20 mouse cellular contexts compared by ENCODE assay signal in the genomic region with DNA sequence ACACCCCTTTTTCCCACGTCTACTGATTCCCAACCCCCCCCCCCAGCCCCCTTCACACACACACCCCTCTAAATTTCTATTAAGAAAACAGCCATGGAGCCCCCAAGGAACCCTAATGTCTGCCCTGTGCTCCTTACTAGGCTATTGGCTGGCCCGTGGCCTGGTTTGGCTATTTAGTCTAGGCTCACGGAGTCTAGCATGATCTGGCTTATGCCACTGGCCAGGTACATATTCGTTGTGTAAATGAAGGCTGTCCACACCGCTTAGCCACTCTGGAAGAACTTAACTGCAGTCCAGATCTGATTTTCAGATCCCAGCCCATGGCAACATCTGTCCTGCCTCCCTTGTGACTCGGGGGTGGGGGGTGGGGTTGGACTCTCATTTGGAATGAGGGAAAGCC. TPM values are rescaled to one million over a fixed set of nuclear protein-coding genes. Genes with fewer than 3 reads are reported as not detected.
DNase-seq lines count a peak whose midpoint lies in the region; ATAC-seq lines count a peak whose summit lies in the region.
"Had no signal": no experiment of that assay in that cellular context is flagged by ENCODE, and none has a peak within 500 bp of the region (broad histone marks: within the 10 kb centered on the region; RNA-seq: fewer than 3 reads in every experiment).

No protein-coding gene starts in this region.

- H3K4me1 ChIP-seq in embryonic facial prominence, embryonic 10.5 days: peaks cover 39% of the 10 kb centered on the region
- peaks cover 39% of the 10 kb centered on the region for H3K4me1 ChIP-seq in limb, embryonic 12.5 days (replicated peaks)

- no peak for ATAC-seq in limb, embryonic 12.5 days (ENCODE audit: insufficient number of reproducible peaks, insufficient read depth, low FRiP score, low TSS enrichment, low read depth)

- no peaks in the 10 kb centered on the region for H3K9me3 ChIP-seq in embryonic facial prominence, embryonic 10.5 days
- no peaks in the 10 kb centered on the region for H3K9me3 ChIP-seq in limb, embryonic 12.5 days
- H3K9me3 ChIP-seq: neural tube, embryonic 13.5 days had no signal

- no peak overlapping the region for H3K9ac ChIP-seq in limb, embryonic 12.5 days (replicated peaks)

- H3K27me3 ChIP-seq in embryonic facial prominence, embryonic 10.5 days (replicated peaks; ENCODE audit: low read depth, poor library complexity, severe bottlenecking): peaks cover 54% of the 10 kb centered on the region
- peaks cover 13% of the 10 kb centered on the region for H3K27me3 ChIP-seq in limb, embryonic 12.5 days

- 75% methylated on average over 6 of the region's 6 CpGs for WGBS in embryonic facial prominence, embryonic 10.5 days
- WGBS in limb, embryonic 12.5 days: 62% methylated on average over 6 of the region's 6 CpGs

- H3K36me3 ChIP-seq in embryonic facial prominence, embryonic 10.5 days (replicated peaks): peaks cover 9% of the 10 kb centered on the region
- 0 out of 2 replicates have a peak, but pooled peaks cover 12% of the 10 kb centered on the region for H3K36me3 ChIP-seq in limb, embryonic 12.5 days
- H3K36me3 ChIP-seq: neural tube, embryonic 13.5 days had no signal

- H3K4me3 ChIP-seq in embryonic facial prominence, embryonic 10.5 days: no peak overlapping the region
- H3K4me3 ChIP-seq in limb, embryonic 12.5 days (replicated peaks): no peak overlapping the region

- peak; percentile 91 for DNase-seq in heart, adult 11 months
- no peak for DNase-seq in heart, adult 9 months (ENCODE audit: low spot score in 2 of 2)
- peak; percentile 64 for DNase-seq in kidney, adult 9 months
- DNase-seq in kidney, adult 18-20 months: no peak
- no peak for DNase-seq in embryonic facial prominence, embryonic 10.5 days (ENCODE audit: low spot score)
- DNase-seq in ovary, postnatal 14 days (ENCODE audit: low spot score): no peak
- DNase-seq in gastrocnemius, adult 18-20 months (ENCODE audit: low spot score): no peak
- DNase-seq: adrenal gland, adult 2 months; cerebellum, postnatal 25 days; heart, adult 18-20 months; heart, postnatal 14 days; lung, adult 18-20 months; lung, postnatal 36 days; thymus, postnatal 4 days had no signal

- peak overlapping the region; percentile 78; the same call in 1 of the 2 replicates for H3K4me2 ChIP-seq in limb, embryonic 12.5 days

- H3K27ac ChIP-seq in embryonic facial prominence, embryonic 10.5 days (replicated peaks): 0 out of 2 replicates have a peak overlapping the region, but pooled peaks have one; percentile 93
- H3K27ac ChIP-seq in limb, embryonic 12.5 days: peak overlapping the region; percentile 83; the same call in 1 of the 2 replicates
- H3K27ac ChIP-seq: hindbrain, postnatal 0 days; neural tube, embryonic 13.5 days had no signal

RNA-seq across cellular contexts. Expression of gene Ltbr, which starts 1.1 kb away (rescaled TPM):
- polyA plus RNA-seq in embryonic facial prominence, embryonic 10.5 days (2016; fragmentation: Nextera tagmentation; extraction: Ambion mirVana): 26.9 and 28.8 TPM in 2 replicates
- polyA plus RNA-seq in limb, embryonic 12.5 days (2016; fragmentation: Nextera tagmentation; extraction: Ambion mirVana): 37.3 and 38.6 TPM in 2 replicates
- total RNA-seq in gastrocnemius, adult 18-20 months (2021): 10 to 100 TPM; 15.3 to 17.7 TPM

RNA-seq across cellular contexts. Expression of gene Scnn1a, which starts 5.7 kb away (rescaled TPM):
- polyA plus RNA-seq in embryonic facial prominence, embryonic 10.5 days (2016; fragmentation: Nextera tagmentation; extraction: Ambion mirVana): 0.57 and 0.87 TPM in 2 replicates
- 1.0 and 1.3 TPM in 2 replicates for polyA plus RNA-seq in limb, embryonic 12.5 days (2016; fragmentation: Nextera tagmentation; extraction: Ambion mirVana)
- total RNA-seq in gastrocnemius, adult 18-20 months (2021): under 1 TPM; 0.19 to 0.25 TPM

RNA-seq across cellular contexts. Expression of gene Tuba3a, which starts 28.9 kb away (rescaled TPM):
- polyA plus RNA-seq in embryonic facial prominence, embryonic 10.5 days (2016; fragmentation: Nextera tagmentation; extraction: Ambion mirVana): 0.16 and 0.19 TPM in 2 replicates
- polyA plus RNA-seq in limb, embryonic 12.5 days (2016; fragmentation: Nextera tagmentation; extraction: Ambion mirVana): 0.56 and 0.60 TPM in 2 replicates
- total RNA-seq in gastrocnemius, adult 18-20 months (2021): not detected
- total RNA-seq: adrenal gland, adult 2 months; heart, adult 18-20 months; heart, postnatal 14 days; hindbrain, postnatal 0 days; layer of hippocampus, adult 2 months; midbrain, postnatal 0 days had no signal
- polyA plus RNA-seq: adrenal gland, adult 2 months; forebrain, embryonic 16.5 days; hindbrain, postnatal 0 days; midbrain, postnatal 0 days; neural tube, embryonic 13.5 days had no signal

RNA-seq across cellular contexts. Expression of gene Tnfrsf1a, which starts 34.4 kb away (rescaled TPM):
- polyA plus RNA-seq in embryonic facial prominence, embryonic 10.5 days (2016; fragmentation: Nextera tagmentation; extraction: Ambion mirVana): 33.4 and 34.8 TPM in 2 replicates
- polyA plus RNA-seq in limb, embryonic 12.5 days (2016; fragmentation: Nextera tagmentation; extraction: Ambion mirVana): 50.2 and 50.3 TPM in 2 replicates
- total RNA-seq in gastrocnemius, adult 18-20 months (2021): 10 to 100 TPM; 16.6 to 24.9 TPM

Comparison
In these comparisons a context has a peak if more than half of its experiments do, and no peak if none do; other contexts are left out.
1. DNase-seq: peak in heart, adult 11 months (single experiment) and kidney, adult 9 months (single experiment); none in heart, adult 9 months (0 of 2), kidney, adult 18-20 months (single experiment), embryonic facial prominence, embryonic 10.5 days (single experiment), ovary, postnatal 14 days (single experiment) and gastrocnemius, adult 18-20 months (single experiment).